Mouse (Mus musculus): ENCODE data around the gene Gm6803. TPM values are rescaled to one million over a fixed set of nuclear protein-coding genes. Genes with fewer than 3 reads are reported as not detected.
"Not testable (repeated sequence)": the region's sequence is repeated elsewhere in the genome, so short reads cannot be mapped to it uniquely, and the experiment has no call there.

The Gm6803 gene
- not detected in 2 replicates for polyA plus RNA-seq (2014; fragmentation: Nextera tagmentation; extraction: Ambion mirVana)

- H3K9ac ChIP-seq (ENCODE audit: low read depth, low read length); H3K4me2 ChIP-seq (ENCODE audit: low read depth, low read length); H3K4me3 ChIP-seq (ENCODE audit: low read depth, low read length); H3K27ac ChIP-seq (replicated peaks; ENCODE audit: low read depth, low read length); H3K9me3 ChIP-seq (ENCODE audit: control insufficient read depth, low read length); H3K4me1 ChIP-seq (ENCODE audit: control insufficient read depth, insufficient read depth, low read length); DNase-seq (ENCODE audit: low spot score); H3K27me3 ChIP-seq (replicated peaks; ENCODE audit: control insufficient read depth, insufficient read depth, low read length); ATAC-seq (ENCODE audit: low read depth); H3K36me3 ChIP-seq (ENCODE audit: control insufficient read depth, insufficient read depth, low read length): not testable (repeated sequence)
- WGBS, result 59% methylated on average over 1 of the region's 2 CpGs
These were observed at the start of gene Gm6803 for GRCm38 (mm10) chr12:88018671-88019070. TSS of gene Gm6803 (minus strand) at chr12:88018771.

GRCm38 (mm10) chr12:88045226-88045625 lies 26.7 kb upstream of the Gm6803 start:
- H3K4me1 ChIP-seq (ENCODE audit: control insufficient read depth, insufficient read depth, low read length); H3K36me3 ChIP-seq (ENCODE audit: control insufficient read depth, insufficient read depth, low read length); H3K27ac ChIP-seq (replicated peaks; ENCODE audit: low read depth, low read length); ATAC-seq (ENCODE audit: low read depth); H3K4me3 ChIP-seq (ENCODE audit: low read depth, low read length); H3K9me3 ChIP-seq (ENCODE audit: control insufficient read depth, low read length); H3K9ac ChIP-seq (ENCODE audit: low read depth, low read length); DNase-seq (ENCODE audit: low spot score); H3K27me3 ChIP-seq (replicated peaks; ENCODE audit: control insufficient read depth, insufficient read depth, low read length); H3K4me2 ChIP-seq (ENCODE audit: low read depth, low read length): not testable (repeated sequence)
- WGBS, result 59% methylated on average over 1 of the region's 1 CpGs

- not testable (repeated sequence) for H3K4me2 ChIP-seq (ENCODE audit: low read depth, low read length); H3K4me3 ChIP-seq (ENCODE audit: low read depth, low read length); DNase-seq (ENCODE audit: low spot score); H3K27me3 ChIP-seq (replicated peaks; ENCODE audit: control insufficient read depth, insufficient read depth, low read length); H3K9ac ChIP-seq (ENCODE audit: low read depth, low read length); H3K36me3 ChIP-seq (ENCODE audit: control insufficient read depth, insufficient read depth, low read length); ATAC-seq (ENCODE audit: low read depth); H3K4me1 ChIP-seq (ENCODE audit: control insufficient read depth, insufficient read depth, low read length); H3K9me3 ChIP-seq (ENCODE audit: control insufficient read depth, low read length); H3K27ac ChIP-seq (replicated peaks; ENCODE audit: low read depth, low read length)
- 97% methylated on average over 1 of the region's 1 CpGs for WGBS
These were observed 21.1 kb upstream of the Gm6803 start for GRCm38 (mm10) chr12:88039703-88040102.

GRCm38 (mm10) chr12:88039062-88039461 lies 20.5 kb upstream of the Gm6803 start:
- H3K4me1 ChIP-seq (ENCODE audit: control insufficient read depth, insufficient read depth, low read length); H3K36me3 ChIP-seq (ENCODE audit: control insufficient read depth, insufficient read depth, low read length); H3K9ac ChIP-seq (ENCODE audit: low read depth, low read length); H3K4me2 ChIP-seq (ENCODE audit: low read depth, low read length); ATAC-seq (ENCODE audit: low read depth); H3K27ac ChIP-seq (replicated peaks; ENCODE audit: low read depth, low read length); H3K4me3 ChIP-seq (ENCODE audit: low read depth, low read length); H3K9me3 ChIP-seq (ENCODE audit: control insufficient read depth, low read length); H3K27me3 ChIP-seq (replicated peaks; ENCODE audit: control insufficient read depth, insufficient read depth, low read length); DNase-seq (ENCODE audit: low spot score): not testable (repeated sequence)

GRCm38 (mm10) chr12:88032250-88032649 lies 13.7 kb upstream of the Gm6803 start:
- not testable (repeated sequence) for DNase-seq (ENCODE audit: low spot score); H3K9ac ChIP-seq (ENCODE audit: low read depth, low read length); H3K27ac ChIP-seq (replicated peaks; ENCODE audit: low read depth, low read length); H3K4me2 ChIP-seq (ENCODE audit: low read depth, low read length); H3K36me3 ChIP-seq (ENCODE audit: control insufficient read depth, insufficient read depth, low read length); H3K4me3 ChIP-seq (ENCODE audit: low read depth, low read length); ATAC-seq (ENCODE audit: low read depth); H3K27me3 ChIP-seq (replicated peaks; ENCODE audit: control insufficient read depth, insufficient read depth, low read length); H3K4me1 ChIP-seq (ENCODE audit: control insufficient read depth, insufficient read depth, low read length)
- 94% methylated on average over 5 of the region's 5 CpGs for WGBS
- H3K9me3 ChIP-seq (ENCODE audit: control insufficient read depth, low read length), result peaks cover 11% of the 10 kb centered on the region; the same call in 1 of the 2 replicates

GRCm38 (mm10) chr12:88026704-88027103 lies 8.1 kb upstream of the Gm6803 start, which contains the start of gene Gm2056:
TSS of gene Gm2056 (plus strand) at chr12:88027004.
- not testable (repeated sequence) for H3K36me3 ChIP-seq (ENCODE audit: control insufficient read depth, insufficient read depth, low read length); ATAC-seq (ENCODE audit: low read depth); H3K27ac ChIP-seq (replicated peaks; ENCODE audit: low read depth, low read length); H3K4me2 ChIP-seq (ENCODE audit: low read depth, low read length); DNase-seq (ENCODE audit: low spot score); H3K4me3 ChIP-seq (ENCODE audit: low read depth, low read length); H3K9ac ChIP-seq (ENCODE audit: low read depth, low read length); H3K4me1 ChIP-seq (ENCODE audit: control insufficient read depth, insufficient read depth, low read length); H3K9me3 ChIP-seq (ENCODE audit: control insufficient read depth, low read length); H3K27me3 ChIP-seq (replicated peaks; ENCODE audit: control insufficient read depth, insufficient read depth, low read length)
- 91% methylated on average over 1 of the region's 1 CpGs for WGBS

GRCm38 (mm10) chr12:88011548-88011947 lies 7.0 kb downstream of the Gm6803 start, which contains the start of gene Gm2075:
TSS of gene Gm2075 (plus strand) at chr12:88011848.
- not testable (repeated sequence) for H3K36me3 ChIP-seq (ENCODE audit: control insufficient read depth, insufficient read depth, low read length); H3K9me3 ChIP-seq (ENCODE audit: control insufficient read depth, low read length); H3K27ac ChIP-seq (replicated peaks; ENCODE audit: low read depth, low read length); H3K4me2 ChIP-seq (ENCODE audit: low read depth, low read length); H3K27me3 ChIP-seq (replicated peaks; ENCODE audit: control insufficient read depth, insufficient read depth, low read length); ATAC-seq (ENCODE audit: low read depth); H3K9ac ChIP-seq (ENCODE audit: low read depth, low read length); H3K4me1 ChIP-seq (ENCODE audit: control insufficient read depth, insufficient read depth, low read length); H3K4me3 ChIP-seq (ENCODE audit: low read depth, low read length); DNase-seq (ENCODE audit: low spot score)
- WGBS, result no CpG with 5 or more reads among the region's 1 CpGs

- not testable (repeated sequence) for H3K4me3 ChIP-seq (ENCODE audit: low read depth, low read length); DNase-seq (ENCODE audit: low spot score); H3K9me3 ChIP-seq (ENCODE audit: control insufficient read depth, low read length); H3K36me3 ChIP-seq (ENCODE audit: control insufficient read depth, insufficient read depth, low read length); ATAC-seq (ENCODE audit: low read depth); H3K27me3 ChIP-seq (replicated peaks; ENCODE audit: control insufficient read depth, insufficient read depth, low read length); H3K27ac ChIP-seq (replicated peaks; ENCODE audit: low read depth, low read length); H3K4me2 ChIP-seq (ENCODE audit: low read depth, low read length); H3K4me1 ChIP-seq (ENCODE audit: control insufficient read depth, insufficient read depth, low read length); H3K9ac ChIP-seq (ENCODE audit: low read depth, low read length)
- WGBS, result 57% methylated on average over 3 of the region's 3 CpGs
These were observed 14.5 kb downstream of the Gm6803 start for GRCm38 (mm10) chr12:88004118-88004517.

- not testable (repeated sequence) for H3K4me3 ChIP-seq (ENCODE audit: low read depth, low read length); H3K9me3 ChIP-seq (ENCODE audit: control insufficient read depth, low read length); ATAC-seq (ENCODE audit: low read depth); H3K27ac ChIP-seq (replicated peaks; ENCODE audit: low read depth, low read length); H3K27me3 ChIP-seq (replicated peaks; ENCODE audit: control insufficient read depth, insufficient read depth, low read length); H3K36me3 ChIP-seq (ENCODE audit: control insufficient read depth, insufficient read depth, low read length); H3K4me2 ChIP-seq (ENCODE audit: low read depth, low read length); H3K4me1 ChIP-seq (ENCODE audit: control insufficient read depth, insufficient read depth, low read length); DNase-seq (ENCODE audit: low spot score); H3K9ac ChIP-seq (ENCODE audit: low read depth, low read length)
These were observed 34.6 kb downstream of the Gm6803 start for GRCm38 (mm10) chr12:87984000-87984399.

Data from embryonic facial prominence, embryonic 14.5 days (tissue).